Mouse (Mus musculus) bone marrow, adult 2 months (tissue): ENCODE measurements at regions not wholly inside any gene's neighbourhood (a gene's known extent, or its start where the extent isn't known, plus 50 kb on each side); places are given as distances from the start of the nearest gene placed in this dataset.
"Not testable (repeated sequence)": the region's sequence is repeated elsewhere in the genome, so short reads cannot be mapped to it uniquely, and the experiment has no call there.

ENCODE experiments used
- H3K27ac ChIP-seq: fragments of 200-500 bp; 2 replicates; pipeline ENCODE4 v1.5.1; 2012; ENCODE audit warnings: low read depth, mild to moderate bottlenecking, control low read depth, inconsistent platforms, low read length; ENCODE audit not compliant: control insufficient read depth, poor library complexity, insufficient read depth
- H3K4me1 ChIP-seq: fragments of 200-500 bp; 2 replicates; pipeline ENCODE4 v1.6.1; 2011; ENCODE audit warnings: low read length; ENCODE audit not compliant: control insufficient read depth, insufficient read depth
- H3K4me3 ChIP-seq: fragments of 200-500 bp; replicated peaks from 2 replicates; pipeline ENCODE3; 2011; ENCODE audit warnings: mild to moderate bottlenecking, low read depth, low read length, control low read depth; ENCODE audit not compliant: control insufficient read depth
- CTCF ChIP-seq: fragments of 200-500 bp; IDR thresholded peaks from 2 replicates; pipeline ENCODE4 v1.5.1; 2011; ENCODE audit warnings: low read length, control low read depth; ENCODE audit not compliant: control insufficient read depth, insufficient read depth
- POLR2A ChIP-seq: fragments of 200-500 bp; IDR thresholded peaks from 2 replicates; pipeline ENCODE4 v1.6.1; 2011; ENCODE audit warnings: low read depth, mild to moderate bottlenecking, control low read depth, low read length, borderline replicate concordance; ENCODE audit not compliant: control insufficient read depth
- WGBS: fragments of 180-500 bp; shearing (Covaris S2); methylation state at CpG from one replicate; pipeline ENCODE4 v1.1.7; 2018; 5-methylcytosine and 5-hydroxymethylcytosine counted together

DNA sequence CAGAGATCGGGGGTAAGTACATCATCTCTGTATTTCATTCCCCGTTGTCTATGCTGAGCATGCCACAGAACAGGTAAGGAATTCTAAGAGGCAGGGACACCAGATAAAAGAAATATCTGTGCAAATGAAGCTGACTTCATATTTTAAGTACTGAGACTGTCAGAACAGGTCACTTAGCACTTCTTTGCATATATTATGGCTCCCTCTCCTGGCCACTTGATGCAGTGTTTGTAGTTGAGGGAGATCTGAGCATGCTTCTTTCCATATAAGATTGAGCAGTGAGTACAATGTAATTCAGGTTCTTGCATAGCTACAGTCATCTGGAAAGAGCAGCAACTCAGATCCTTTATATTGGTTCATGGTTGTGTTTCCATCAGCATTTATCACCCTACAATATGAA, 1033.4 kb downstream of the Rpia start:
- no peak overlapping the region for H3K27ac ChIP-seq
- no peaks in the 10 kb centered on the region for H3K4me1 ChIP-seq
- TF ChIP-seq POLR2A (no peak), CTCF (no peak)
- 75% methylated on average over 2 of the region's 2 CpGs for WGBS
- H3K4me3 ChIP-seq: no peak overlapping the region

DNA sequence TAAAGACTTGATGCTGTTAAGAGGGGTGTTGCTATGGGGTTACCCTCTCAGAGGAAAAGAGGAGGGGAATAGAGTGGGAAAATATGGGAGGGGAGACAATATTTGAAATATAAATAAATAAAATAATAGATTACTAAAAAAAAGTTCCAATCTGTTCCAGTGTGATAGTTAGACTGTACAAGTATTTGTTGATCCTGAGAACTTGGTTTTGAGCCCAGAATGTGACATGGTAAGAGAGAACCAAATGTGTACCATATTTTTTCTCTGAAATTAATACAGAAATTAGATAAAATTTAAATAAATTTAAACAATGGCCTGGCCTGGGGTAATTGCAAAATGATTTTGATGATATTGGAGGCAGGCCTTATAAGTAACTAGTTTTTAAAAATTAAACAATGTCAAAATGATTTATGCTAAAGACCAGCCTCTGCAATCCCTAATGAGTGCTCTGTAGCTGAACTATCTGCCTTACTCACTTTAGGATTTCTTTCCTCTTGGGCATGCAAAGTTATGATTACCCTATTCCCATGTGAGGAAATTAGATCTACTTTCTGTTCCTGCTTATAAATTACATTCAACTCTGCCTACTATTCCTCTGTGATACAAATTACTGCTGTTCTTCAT, 1052.9 kb downstream of the Rpia start:
- TF ChIP-seq POLR2A: no peak
- no peak for TF ChIP-seq CTCF
- no peaks in the 10 kb centered on the region for H3K4me1 ChIP-seq
- no peak overlapping the region for H3K27ac ChIP-seq
- H3K4me3 ChIP-seq: no peak overlapping the region

DNA sequence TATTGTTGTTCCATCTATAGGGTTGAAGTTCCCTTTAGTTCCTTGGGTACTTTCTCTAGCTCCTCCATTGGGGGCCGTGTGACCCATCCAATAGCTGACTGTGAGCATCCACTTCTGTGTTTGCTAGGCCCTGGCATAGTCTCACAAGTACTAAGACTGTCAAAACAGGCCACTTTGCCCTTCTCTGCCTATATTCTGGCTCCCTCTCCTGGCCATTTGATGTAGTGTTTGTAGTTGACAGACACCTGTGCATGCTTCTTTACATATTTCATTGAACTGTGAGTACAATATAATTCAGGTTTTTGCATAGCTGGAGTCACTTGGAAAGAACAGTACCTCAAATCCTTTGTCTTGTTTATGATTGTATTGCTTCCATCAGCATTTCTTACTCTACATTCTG, 1059.2 kb downstream of the Rpia start:
- WGBS: 23% methylated on average over 1 of the region's 1 CpGs

DNA sequence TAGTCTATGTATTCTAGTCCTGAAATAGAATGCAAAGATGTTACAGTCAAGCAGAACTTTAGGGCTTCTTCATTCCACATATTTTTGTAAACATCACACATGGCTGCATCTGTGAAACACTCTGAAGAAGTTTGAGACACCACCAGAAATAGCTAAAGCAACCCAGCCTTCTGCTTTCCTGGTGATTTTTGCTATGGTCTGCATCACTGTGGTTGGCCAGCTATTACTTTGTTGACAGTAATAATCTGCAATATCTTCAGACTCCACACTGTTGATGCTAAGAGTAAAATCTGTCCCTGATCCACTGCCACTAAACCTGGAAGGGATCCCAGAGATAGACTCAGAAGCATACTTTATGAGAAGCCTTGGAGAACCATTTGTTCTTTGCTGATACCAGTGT, 1065.7 kb downstream of the Rpia start:
- Histone ChIP-seq H3K27ac (peak overlapping the region; percentile 19; the same call in 1 of the 2 replicates), H3K4me1 (no peaks in the 10 kb centered on the region; the same call in 1 of the 2 replicates), H3K4me3 (no peak overlapping the region)
- TF ChIP-seq POLR2A: no peak

More for the DNA sequence above, 1059.2 kb downstream of the Rpia start:
- not testable (repeated sequence) for H3K4me3 ChIP-seq, H3K27ac ChIP-seq, H3K4me1 ChIP-seq

DNA sequence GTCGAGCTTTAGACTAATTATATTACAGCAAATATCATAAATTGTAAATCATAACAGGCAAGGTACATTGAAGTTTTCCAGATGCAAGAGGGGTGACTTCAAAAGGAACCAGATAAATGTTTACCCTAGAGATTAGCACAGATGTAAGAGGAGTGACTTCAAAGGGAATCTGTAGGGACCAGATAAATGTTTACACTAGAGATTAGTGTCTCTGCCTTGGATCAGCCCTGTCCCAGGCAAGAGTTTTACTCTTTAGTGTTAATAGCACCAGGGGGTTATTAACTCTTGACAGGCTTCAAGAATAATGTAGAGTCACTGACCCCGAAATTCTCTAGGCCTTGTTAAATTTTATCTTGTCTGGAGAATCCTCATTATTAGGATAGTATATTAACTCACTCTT, 1089.2 kb downstream of the Rpia start:
- not testable (repeated sequence) for H3K4me3 ChIP-seq, H3K4me1 ChIP-seq, H3K27ac ChIP-seq
- WGBS: 49% methylated on average over 2 of the region's 2 CpGs

DNA sequence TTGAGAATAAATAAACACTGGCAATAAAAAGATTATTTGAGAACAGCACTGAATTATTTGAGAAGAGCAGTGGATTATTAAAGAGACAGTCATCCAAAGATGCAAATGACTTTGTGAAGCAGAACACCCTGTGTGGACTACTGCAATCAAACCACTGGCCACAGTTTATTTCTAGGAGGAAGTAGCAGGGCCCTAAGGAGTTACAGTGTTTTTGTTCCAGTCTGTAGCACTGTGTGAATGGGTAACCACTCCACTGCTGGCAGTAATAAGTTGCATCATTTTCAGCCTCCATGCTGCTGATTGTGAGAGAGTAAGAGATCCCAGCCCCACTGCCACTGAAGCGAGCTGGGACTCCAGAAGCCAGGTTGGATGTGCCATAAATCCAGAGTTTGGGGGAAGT, 1110.9 kb downstream of the Rpia start:
- Histone ChIP-seq H3K4me3 (no peak overlapping the region), H3K4me1 (no peaks in the 10 kb centered on the region), H3K27ac (peak overlapping the region; percentile 84)
- 25% methylated on average over 1 of the region's 1 CpGs for WGBS
- TF ChIP-seq POLR2A (no peak), CTCF (no peak)

DNA sequence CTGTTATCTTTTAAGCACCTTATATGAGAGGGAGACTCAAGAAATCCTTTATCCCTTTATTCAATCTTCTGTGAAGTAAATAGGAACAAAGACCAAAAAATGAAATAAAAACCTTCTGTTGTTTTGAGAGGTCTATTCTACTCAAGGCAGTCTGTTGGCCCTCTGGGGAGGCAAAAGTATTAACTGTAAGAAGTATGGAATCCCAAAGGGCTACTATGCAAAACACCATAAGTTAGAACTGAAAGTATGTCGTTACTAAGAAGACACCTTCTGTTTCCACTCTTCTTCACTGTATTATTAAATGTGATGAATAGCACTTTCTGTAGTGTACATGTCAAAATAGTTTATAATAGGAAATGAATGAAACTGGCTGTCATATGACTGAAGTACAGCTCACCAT, 1129.6 kb downstream of the Rpia start:
- not testable (repeated sequence) for H3K27ac ChIP-seq, H3K4me3 ChIP-seq, H3K4me1 ChIP-seq
- WGBS: 61% methylated on average over 1 of the region's 1 CpGs
